ENCODE assay signal across 21 mouse cellular contexts in genomic region chr11:8247024-8247423, GRCm38 (mm10).
"Had no signal": no experiment of that assay in that cellular context is flagged by ENCODE, and none has a peak within 500 bp of the region (broad histone marks: within the 10 kb centered on the region; RNA-seq: fewer than 3 reads in every experiment).

No protein-coding gene starts in this region.

- H3K4me2 ChIP-seq: heart, embryonic 11.5 days; heart, embryonic 13.5 days; heart, embryonic 15.5 days; hindbrain, embryonic 12.5 days; hindbrain, embryonic 14.5 days; intestine, embryonic 15.5 days; liver, embryonic 11.5 days; liver, embryonic 13.5 days; liver, embryonic 15.5 days had no signal

- ATAC-seq: hindbrain, embryonic 16.5 days; inflammation-experienced regulatory T-cells, adult 6 months; intestine, embryonic 15.5 days; intestine, postnatal 0 days; liver, postnatal 0 days had no signal

- H3K9ac ChIP-seq: heart, embryonic 13.5 days; heart, embryonic 15.5 days; hindbrain, embryonic 12.5 days; hindbrain, embryonic 14.5 days; intestine, embryonic 15.5 days; liver, embryonic 13.5 days; liver, embryonic 15.5 days; liver, postnatal 0 days had no signal

- H3K4me3 ChIP-seq: heart, adult 2 months; heart, embryonic 13.5 days; heart, embryonic 15.5 days; hindbrain, embryonic 10.5 days; hindbrain, embryonic 12.5 days; intestine, embryonic 15.5 days; layer of hippocampus, adult 2 months; liver, embryonic 13.5 days; liver, embryonic 15.5 days had no signal

- H3K36me3 ChIP-seq: heart, embryonic 13.5 days; heart, embryonic 15.5 days; hindbrain, embryonic 10.5 days; hindbrain, embryonic 12.5 days; intestine, embryonic 15.5 days; liver, embryonic 13.5 days; liver, embryonic 15.5 days had no signal

- H3K27ac ChIP-seq: heart, adult 2 months; heart, embryonic 13.5 days; heart, embryonic 15.5 days; hindbrain, embryonic 10.5 days; hindbrain, embryonic 12.5 days; hindbrain, embryonic 14.5 days; intestine, embryonic 15.5 days; layer of hippocampus, adult 2 months; liver, embryonic 13.5 days; liver, embryonic 15.5 days had no signal

- H3K27me3 ChIP-seq: heart, embryonic 13.5 days; heart, embryonic 15.5 days; hindbrain, embryonic 12.5 days; intestine, embryonic 15.5 days; liver, embryonic 13.5 days; liver, embryonic 15.5 days had no signal

- H3K9me3 ChIP-seq: heart, embryonic 13.5 days; heart, embryonic 15.5 days; hindbrain, embryonic 10.5 days; hindbrain, embryonic 12.5 days; intestine, embryonic 15.5 days; liver, embryonic 13.5 days; liver, embryonic 15.5 days had no signal

- H3K4me1 ChIP-seq: heart, embryonic 13.5 days; heart, embryonic 15.5 days; hindbrain, embryonic 10.5 days; hindbrain, embryonic 12.5 days; intestine, embryonic 15.5 days; liver, embryonic 13.5 days; liver, embryonic 15.5 days had no signal

- DNase-seq: kidney, adult 18-20 months; layer of hippocampus, adult 9-11 months; layer of hippocampus, postnatal 36 days; left cerebral cortex, postnatal 4 days; liver; liver, embryonic 13.5 days; liver, postnatal 0 days had no signal
